Mouse (Mus musculus): Measurements from ENCODE around the gene Enpp6. TPM values are rescaled to one million over a fixed set of nuclear protein-coding genes. Genes with fewer than 3 reads are reported as not detected.

Gene Enpp6
- total RNA-seq, 2 experiments from 2014 or later: 1.5 to 4.3 TPM

DNA sequence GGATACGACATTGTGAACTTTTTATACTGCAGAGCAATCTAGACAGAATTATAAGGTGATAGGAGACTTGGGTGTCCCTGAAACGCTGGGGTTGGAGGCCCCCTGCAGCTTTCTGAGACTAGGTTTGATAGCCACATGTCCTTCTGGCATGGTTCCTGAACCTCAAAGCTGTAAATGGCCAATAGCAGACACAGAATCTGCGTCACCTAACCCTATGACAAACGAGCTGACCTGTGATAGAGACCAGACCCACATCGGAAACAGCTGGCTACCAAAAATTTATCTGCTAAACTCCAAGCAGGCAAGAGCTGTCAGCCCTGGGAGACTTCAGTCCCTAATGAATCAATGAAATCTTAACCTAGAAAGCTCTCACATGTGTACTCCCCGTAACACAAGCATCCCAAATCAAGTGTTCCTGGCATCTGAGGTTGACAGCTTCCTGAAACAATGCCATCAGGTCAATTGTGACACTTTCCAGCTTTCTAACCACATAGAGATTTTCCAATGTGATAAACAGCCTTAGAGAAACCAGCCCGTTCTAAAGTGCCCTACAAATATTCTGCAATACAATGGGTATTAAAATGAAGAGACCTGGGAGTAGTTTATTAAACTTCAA lies 74.5 kb downstream of the Enpp6 start:
- no peak for DNase-seq (ENCODE audit: low spot score in 2 of 2)

DNA sequence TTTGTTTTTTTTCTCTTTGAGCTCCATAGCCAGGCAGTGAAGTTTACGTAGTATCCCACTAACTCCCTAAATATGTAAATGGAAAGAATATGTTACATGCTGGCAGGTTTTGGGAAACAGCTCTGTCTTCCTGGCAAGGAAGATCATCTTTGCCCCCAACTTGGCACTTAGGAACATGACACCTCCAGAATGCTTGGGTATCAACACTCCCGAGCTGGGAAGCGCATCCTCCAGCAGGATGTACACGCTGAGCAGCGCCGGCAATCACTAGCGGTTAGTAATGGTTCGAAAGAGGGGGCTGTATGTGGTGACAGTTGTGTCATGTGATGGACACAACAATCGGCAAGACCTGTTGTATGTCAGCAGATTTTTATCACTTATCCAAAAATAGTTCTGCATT lies 80.4 kb downstream of the Enpp6 start:
- DNase-seq (ENCODE audit: low spot score in 2 of 2): no peak

DNA sequence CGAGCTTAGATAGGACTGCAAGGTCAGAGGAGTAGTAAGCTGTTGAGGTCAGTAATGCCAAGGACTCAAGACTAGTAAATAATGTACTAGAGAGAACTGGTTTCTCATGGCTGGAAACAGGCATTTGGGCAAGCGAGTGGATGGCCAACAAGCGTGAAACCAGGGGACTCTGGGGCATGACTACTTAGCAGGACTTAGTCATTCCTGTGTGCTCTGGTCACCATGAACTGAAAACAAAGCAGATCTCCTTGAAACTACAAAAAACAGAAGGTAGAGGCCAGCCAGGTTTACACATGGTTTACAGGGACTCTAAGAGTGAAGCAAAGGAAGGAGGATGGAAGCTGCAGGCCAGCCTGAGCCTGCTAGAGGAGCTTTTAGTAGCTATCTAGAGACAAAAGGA lies 82.9 kb downstream of the Enpp6 start:
- no peak for DNase-seq (ENCODE audit: low spot score in 2 of 2)

DNA sequence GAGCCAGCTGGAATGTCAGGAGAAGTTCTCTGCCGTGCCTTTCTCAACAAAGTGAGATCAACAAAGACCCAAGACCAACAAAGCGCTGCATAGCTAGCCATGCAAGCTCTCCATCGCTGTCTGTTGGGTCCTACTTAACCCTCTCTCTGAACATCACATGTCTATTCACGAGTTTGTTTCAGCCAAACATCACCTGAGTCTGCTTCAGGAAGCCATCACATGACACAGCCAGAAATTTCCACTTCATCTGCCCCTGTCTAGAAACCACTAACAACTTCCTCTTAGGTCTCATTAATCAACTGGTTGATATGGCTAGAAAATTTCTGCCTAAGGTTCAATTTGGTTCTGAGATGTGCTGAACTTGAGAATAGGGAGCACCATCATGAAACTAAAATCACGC lies 85.3 kb downstream of the Enpp6 start:
- DNase-seq (ENCODE audit: low spot score in 2 of 2): no peak

DNA sequence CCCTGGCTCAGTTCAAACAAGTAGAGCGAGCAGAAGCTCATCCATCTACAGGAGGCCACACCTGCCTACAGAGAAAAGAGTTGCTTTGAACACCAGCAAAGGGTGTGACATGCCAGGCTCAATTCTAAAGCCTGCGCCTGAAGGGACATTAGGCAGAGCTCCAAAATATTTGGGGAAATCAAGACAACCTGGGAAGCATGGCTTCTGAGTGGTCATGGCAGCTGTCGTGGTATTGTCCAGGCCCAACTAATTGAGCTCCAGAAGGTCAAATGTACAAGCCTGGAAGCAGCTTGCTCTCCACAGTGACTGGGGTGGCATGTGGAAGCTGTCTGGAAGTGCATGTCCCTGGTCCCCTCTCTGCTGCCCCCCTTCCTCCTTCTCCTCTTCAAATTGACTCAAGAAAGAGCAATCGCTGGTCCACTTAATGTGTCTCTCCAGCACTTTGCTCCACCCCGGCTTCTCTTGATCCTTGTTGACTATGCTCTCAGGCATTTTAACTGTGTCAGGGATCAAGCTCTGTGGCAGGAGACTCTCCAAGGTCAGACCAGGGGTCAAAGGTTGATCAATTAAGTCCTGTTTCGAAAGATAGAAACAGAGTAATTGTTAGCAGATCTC lies 89.4 kb downstream of the Enpp6 start:
- no peak for DNase-seq (ENCODE audit: low spot score in 2 of 2)

DNA sequence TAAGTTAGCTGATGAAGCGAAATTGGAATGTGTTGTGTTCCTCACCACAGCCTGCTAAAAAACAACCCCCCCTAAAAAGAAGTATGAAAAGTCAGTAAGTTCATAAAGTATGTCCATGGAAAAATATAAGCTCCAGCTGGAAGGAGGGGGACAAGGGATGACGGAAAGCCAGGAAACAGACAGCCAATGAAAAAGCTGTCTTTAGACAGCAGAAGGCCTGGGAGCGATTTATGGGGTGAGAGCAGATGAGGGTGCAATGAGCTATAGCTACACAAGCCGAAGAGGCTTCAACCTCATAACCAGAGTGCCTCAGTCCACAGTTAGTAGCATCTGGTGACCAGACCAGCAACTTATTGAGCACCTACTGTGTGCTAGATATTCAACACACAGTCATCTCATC lies 93.3 kb downstream of the Enpp6 start:
- DNase-seq (ENCODE audit: low spot score in 2 of 2): no peak

DNA sequence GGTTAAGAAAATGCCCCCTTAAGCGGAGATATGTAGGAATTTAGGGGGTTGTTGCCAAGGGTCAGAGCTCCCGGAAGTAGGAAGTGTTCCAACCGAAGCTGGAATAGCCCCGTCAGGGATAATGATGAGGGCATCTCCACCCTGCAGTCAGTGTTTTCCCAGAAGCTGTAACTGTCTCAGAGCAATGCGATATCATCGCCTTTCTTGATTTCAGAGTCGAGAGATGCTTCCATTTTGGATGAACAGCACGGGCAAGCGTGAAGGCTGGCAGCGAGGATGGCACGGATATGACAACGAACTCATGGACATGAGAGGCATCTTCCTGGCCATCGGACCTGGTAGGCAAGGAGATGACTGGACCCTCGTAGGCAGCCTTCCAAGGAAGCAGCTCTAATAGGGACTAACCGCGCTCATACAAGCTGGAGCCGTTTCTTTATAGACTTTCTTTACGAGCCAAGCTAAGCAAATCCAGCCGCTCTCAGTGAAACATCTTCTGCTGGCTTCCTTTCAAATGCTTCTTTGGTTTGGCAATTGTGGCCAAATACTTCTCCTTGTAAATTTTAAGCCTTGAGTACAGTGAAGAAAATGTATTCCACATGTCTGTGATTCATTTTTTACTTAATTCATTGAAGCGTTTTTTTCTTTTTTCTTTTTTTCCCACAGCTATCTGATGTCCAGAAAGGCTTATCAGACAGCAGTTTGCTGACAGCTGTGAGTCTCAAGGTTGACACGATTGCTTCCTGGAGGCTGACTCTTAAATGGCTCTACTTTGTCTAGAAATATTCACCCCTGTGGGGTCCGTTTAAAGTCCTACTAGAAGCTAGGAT lies 95.7 kb downstream of the Enpp6 start:
- DNase-seq (ENCODE audit: low spot score in 2 of 2): peak; percentile 4 to 7

DNA sequence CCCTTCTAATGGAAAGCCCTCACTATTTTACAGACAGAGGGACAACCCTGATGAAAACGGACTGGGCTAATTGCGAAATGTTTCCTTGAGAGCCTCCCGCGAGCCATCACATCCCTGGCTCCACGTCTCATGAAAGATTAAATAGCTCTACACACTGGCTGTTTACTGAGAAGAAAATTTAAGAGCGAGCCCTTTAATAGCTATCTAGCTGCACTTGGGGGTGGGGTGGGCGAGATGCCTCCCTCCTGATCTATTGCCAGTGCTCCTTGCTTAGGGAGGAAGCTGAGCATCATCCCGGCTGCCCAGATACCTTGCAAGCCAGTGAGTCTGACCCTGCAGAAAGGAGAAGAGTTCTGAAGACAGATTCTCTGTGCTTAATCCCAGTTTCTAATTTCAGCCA lies 103.3 kb downstream of the Enpp6 start:
- no peak for DNase-seq (ENCODE audit: low spot score in 2 of 2)

DNA sequence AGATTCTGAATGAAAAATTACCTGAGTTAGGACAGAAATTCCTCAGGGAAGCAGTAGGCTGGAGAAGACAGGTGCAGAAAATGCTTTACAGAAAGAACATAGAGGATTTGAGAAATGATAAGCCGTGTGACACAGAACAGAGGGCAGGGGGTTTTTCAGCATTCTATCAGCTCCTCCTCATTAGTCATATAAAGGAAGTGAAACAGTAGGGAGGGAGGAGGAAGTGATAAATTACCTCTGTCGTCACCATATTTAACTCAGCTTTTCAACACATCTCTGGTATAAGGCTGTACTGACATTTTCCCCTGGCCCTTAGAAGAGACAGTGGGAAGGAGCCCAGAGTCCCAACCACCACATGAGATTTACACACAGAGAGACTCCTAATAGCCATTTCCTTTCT lies 118.9 kb downstream of the Enpp6 start:
- DNase-seq (ENCODE audit: low spot score in 2 of 2): no peak

DNA sequence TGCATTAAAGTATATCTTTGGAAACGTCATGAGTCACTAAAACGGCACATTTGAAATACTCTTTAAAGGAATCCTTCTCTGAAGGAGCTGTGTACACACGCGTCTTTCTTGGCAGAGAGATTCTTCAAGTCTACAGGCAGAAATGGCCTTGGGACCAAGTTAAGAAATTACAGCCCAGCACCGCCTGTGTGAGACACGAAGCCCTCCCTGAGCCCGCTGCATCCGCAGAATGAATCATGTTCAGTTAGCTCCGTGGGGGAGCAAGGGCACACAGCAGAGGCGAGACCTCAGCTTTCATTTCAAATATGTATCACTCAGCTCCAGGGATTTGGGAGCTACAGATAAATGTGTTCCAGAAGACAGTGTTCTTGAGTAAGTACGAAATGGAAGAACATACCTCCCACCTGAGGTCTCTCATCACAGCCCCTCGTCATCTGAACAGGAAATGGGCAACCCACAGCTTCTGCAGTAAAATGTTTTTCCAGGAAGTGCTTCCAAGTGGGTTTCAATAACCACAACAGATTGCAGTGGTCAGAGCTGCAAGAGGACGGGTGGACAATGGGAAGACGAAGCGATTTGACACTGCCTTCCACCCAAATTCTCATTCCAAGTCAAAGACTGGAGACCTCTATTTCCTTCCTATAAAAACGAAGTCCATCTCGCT lies 127.6 kb downstream of the Enpp6 start:
- peak; percentile 6 to 9 for DNase-seq (ENCODE audit: low spot score in 2 of 2)

DNA sequence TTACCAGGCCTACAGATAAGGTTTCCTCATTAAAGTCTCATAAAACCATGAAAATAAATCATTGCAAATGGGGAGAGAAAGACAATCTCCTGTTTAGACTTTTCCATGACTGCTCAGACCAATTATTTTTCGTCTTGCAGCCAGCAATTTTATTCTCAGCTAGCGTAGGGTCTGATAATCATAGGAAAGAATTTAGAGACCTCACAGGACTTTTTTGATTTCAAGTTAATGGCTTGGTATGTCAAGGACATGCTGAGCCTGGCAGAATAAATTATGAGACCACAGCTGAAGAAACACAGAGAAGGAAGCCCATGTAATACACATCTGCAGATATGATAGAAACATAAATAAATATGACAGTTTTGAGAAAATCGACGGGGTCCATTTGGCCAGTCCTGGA lies 130.6 kb downstream of the Enpp6 start:
- no peak for DNase-seq (ENCODE audit: low spot score in 2 of 2)

DNA sequence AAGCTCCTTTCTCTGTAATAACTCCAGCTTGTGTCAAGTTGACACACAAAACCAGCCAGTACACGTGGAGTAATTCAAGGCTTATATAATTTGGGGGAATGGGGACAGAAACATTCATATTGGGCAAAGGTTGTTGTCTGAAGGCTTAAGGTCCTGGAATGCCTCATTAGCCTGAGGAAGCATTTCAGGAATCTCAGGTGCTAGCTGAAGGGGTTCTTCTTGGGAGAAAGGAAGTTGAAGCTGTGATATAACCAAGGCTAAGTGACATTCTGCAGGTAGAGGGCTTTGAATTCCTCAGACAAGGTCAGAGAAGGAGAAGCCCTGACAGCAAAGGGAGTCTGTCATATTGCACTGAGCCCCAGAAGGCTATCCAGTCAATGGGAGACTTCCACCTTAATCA lies 133.2 kb downstream of the Enpp6 start:
- DNase-seq (ENCODE audit: low spot score in 2 of 2): no peak

DNA sequence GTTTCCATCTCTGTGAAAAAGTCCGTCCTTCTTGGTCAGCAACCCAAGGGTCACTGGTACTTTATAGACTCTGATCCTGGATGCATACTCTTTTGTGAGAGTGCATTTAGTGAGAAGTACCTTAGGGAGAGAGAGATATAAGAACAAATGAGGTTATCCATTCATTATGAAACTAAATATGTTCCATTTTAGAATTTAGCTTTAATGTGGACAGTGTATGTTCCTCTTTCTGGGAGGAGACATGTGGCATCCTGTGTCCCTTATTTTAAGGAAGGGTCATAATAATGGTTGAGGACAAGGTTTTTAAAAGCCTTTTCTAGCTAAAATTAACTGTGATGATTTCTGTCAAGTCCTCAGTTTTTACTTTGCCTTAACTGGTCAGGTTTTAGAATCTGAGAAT lies 142.2 kb downstream of the Enpp6 start:
- DNase-seq (ENCODE audit: low spot score in 2 of 2): no peak

DNA sequence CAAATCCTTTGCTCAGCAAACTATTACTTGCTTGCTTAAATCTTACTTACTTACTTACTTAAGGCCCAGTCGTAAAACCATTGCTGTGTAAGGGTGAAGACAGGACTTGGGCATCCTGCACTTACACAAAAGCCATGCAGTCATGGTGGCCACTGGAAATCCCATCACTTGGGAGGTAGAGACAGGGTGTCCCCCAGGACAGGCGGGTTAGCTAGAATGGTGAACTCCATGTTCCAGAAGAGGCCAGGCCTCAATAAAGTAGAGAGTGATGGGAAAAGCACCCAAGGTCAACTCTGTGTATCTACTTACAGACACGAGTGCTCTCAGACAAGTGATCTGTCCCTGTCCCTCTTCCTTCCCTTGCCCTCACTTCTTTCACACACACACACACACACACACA lies 146.7 kb downstream of the Enpp6 start:
- no peak for DNase-seq (ENCODE audit: low spot score in 2 of 2)

DNA sequence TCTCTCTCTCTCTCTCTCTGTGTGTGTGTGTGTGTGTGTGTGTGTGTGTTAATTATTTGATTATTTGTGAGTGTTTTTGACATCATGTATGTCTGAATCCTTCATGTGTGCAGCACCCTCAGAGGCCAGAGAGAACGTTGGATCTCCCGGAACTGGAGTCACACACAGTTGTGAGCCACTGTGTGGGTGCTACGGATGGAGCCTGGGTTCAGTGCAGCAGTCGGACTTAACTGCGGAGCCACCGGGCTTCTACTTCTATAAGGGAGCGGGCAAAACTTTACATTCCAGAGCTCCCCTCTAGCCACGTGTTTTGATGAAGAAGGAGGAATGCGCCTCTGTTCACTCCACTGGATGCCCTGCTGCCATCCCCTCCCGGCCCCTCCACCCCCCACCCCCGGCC lies 148.0 kb downstream of the Enpp6 start:
- DNase-seq (ENCODE audit: low spot score in 2 of 2): no peak

DNA sequence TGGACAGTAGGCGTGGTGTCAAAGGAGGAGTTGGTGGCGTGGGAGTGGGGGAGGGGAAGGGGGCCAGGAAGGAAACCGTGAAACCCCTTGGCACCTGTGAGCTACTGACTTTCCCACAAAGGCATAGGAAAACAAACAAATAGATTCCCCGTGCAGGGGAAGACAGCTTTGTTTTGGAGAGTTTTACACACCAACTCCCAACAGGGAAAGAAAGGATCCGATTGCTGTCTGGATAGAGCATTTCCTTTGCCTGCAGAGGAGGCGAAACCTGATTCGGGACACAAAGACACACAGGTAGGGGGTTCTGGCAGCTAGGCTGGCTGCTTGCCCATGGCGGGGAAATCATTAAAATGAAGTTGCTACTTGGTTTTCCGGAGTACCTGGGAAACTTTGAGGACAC lies 148.9 kb downstream of the Enpp6 start:
- DNase-seq (ENCODE audit: low spot score in 2 of 2): no peak

DNA sequence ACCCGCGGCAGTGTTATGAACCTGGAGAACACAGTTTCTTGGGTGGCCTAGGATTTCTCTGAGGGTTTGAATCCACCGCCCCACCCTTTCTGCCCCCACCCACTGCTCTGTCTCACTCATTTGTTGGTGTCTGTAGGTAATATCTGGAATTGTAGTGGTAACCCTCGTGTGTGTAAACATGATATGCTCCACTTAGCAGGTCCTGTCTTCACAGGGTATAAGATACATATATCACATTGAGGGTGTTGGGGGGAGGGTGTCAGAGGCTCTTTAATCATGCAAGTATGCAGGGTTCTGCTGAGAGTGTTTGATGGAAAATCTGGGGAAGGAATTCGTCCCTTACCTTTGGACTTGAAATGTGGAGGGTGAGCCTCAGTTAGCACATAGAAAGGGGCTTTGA lies 149.4 kb downstream of the Enpp6 start:
- DNase-seq (ENCODE audit: low spot score in 2 of 2): no peak

DNA sequence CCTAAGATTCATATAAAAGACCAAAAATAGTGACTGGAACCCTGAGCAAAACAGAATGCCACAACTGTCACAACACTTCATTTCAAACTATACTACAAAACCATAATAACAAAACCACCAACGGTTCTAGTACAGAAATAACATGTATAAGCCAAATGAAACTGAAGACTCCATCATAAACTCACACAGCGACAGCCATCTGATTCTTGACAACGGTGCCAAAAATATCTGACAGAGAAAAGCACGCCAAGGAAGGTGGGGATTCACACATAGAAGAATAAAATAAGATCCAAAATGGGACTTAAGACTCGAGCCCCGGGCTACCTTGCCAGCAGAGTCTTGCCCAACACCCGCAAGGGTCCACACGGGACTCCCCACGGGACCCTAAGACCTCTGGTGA lies 158.6 kb downstream of the Enpp6 start:
- DNase-seq (ENCODE audit: low spot score in 2 of 2): no peak
